Mouse (Mus musculus): ENCODE measurements around the gene Wdfy2.
A peak's percentile ranks its signal among the peaks of the same experiment; 100 is the strongest.

The Wdfy2 gene

GRCm38 (mm10) chr14:62936631-62937380, 99.3 kb downstream of the Wdfy2 start:
- no peak for DNase-seq

- DNase-seq: no peak
Measured at GRCm38 (mm10) chr14:62937675-62938074, 100.2 kb downstream of the Wdfy2 start.

- DNase-seq: no peak
Measured at GRCm38 (mm10) chr14:62939435-62939834, 102.0 kb downstream of the Wdfy2 start.

- DNase-seq: peak; percentile 53 to 61
Measured at GRCm38 (mm10) chr14:62940383-62941074, 103.1 kb downstream of the Wdfy2 start.

GRCm38 (mm10) chr14:62946794-62947193, 109.3 kb downstream of the Wdfy2 start:
- no peak for DNase-seq

- DNase-seq: no peak
Measured at GRCm38 (mm10) chr14:62956091-62956490, 118.6 kb downstream of the Wdfy2 start.

GRCm38 (mm10) chr14:62963632-62964031, 126.2 kb downstream of the Wdfy2 start:
- no peak for DNase-seq

- no peak for DNase-seq
Measured at GRCm38 (mm10) chr14:62965342-62965741, 127.9 kb downstream of the Wdfy2 start.

GRCm38 (mm10) chr14:62965811-62966520, 128.5 kb downstream of the Wdfy2 start:
- DNase-seq: peak; percentile 18 to 55

- DNase-seq: peak; percentile 84 to 86
Measured at GRCm38 (mm10) chr14:62975046-62975445, 137.6 kb downstream of the Wdfy2 start.

GRCm38 (mm10) chr14:62979815-62980214, 142.3 kb downstream of the Wdfy2 start:
- no peak for DNase-seq

- no peak for DNase-seq
Measured at GRCm38 (mm10) chr14:62984410-62984809, 146.9 kb downstream of the Wdfy2 start, which contains the start of gene Defb48. Gene Defb48 (minus strand): TSS chr14:62984510.

GRCm38 (mm10) chr14:62991271-62991670, 153.8 kb downstream of the Wdfy2 start:
- peak in 1 of 2 experiments; percentile 10 for DNase-seq

GRCm38 (mm10) chr14:62991849-62992510, 154.5 kb downstream of the Wdfy2 start:
- DNase-seq: no peak

GRCm38 (mm10) chr14:62997777-62998176, 160.3 kb downstream of the Wdfy2 start, which contains the start of gene Defb47:
Gene Defb47 (plus strand): TSS chr14:62998077.
- no peak for DNase-seq

- no peak for DNase-seq
Measured at GRCm38 (mm10) chr14:62998977-62999376, 161.5 kb downstream of the Wdfy2 start.

- no peak for DNase-seq
Measured at GRCm38 (mm10) chr14:63002588-63002987, 165.1 kb downstream of the Wdfy2 start.

Data from kidney, postnatal 4 days (tissue).